In genomic region chr1:127625577-127626362, GRCm38 (mm10) we compare ENCODE assay signal across 9 mouse cellular contexts. TPM values are rescaled to one million over a fixed set of nuclear protein-coding genes. Genes with fewer than 3 reads are reported as not detected.
DNase-seq lines count a peak whose midpoint lies in the region; ATAC-seq lines count a peak whose summit lies in the region.
"Had no signal": no experiment of that assay in that cellular context is flagged by ENCODE, and none has a peak within 500 bp of the region (broad histone marks: within the 10 kb centered on the region; RNA-seq: fewer than 3 reads in every experiment).

No protein-coding gene starts in this region.

- no peaks in the 10 kb centered on the region for H3K4me1 ChIP-seq in liver, embryonic 11.5 days (replicated peaks; ENCODE audit: control insufficient read depth, insufficient read depth, low read length)

- peak; percentile 12 for DNase-seq in kidney, adult 9 months
- DNase-seq in kidney, adult 11 months = no peak
- DNase-seq in embryo, embryonic 11 days = peak; percentile 69
- peak; percentile 33 for DNase-seq in liver, embryonic 11.5 days (ENCODE audit: low spot score)
- DNase-seq in spleen, postnatal 4 days (ENCODE audit: low spot score in 2 of 2) = peak; percentile 25 to 65
- DNase-seq in ovary, postnatal 10 days (ENCODE audit: low spot score) = no peak
- no peak for DNase-seq in urinary bladder, postnatal 4 days (ENCODE audit: low spot score in 2 of 2)

- no peak overlapping the region for H3K4me3 ChIP-seq in liver, embryonic 11.5 days (ENCODE audit: low read depth, low read length)

- no peaks in the 10 kb centered on the region for H3K9me3 ChIP-seq in liver, embryonic 11.5 days (ENCODE audit: control insufficient read depth, low read length)

- peak; percentile 62 for ATAC-seq in liver, embryonic 11.5 days (replicated peaks; ENCODE audit: low FRiP score)
- no peak for ATAC-seq in erythroblast, adult 5-6 weeks (replicated peaks; ENCODE audit: low FRiP score, poor library complexity, severe bottlenecking)

- H3K4me2 ChIP-seq in liver, embryonic 11.5 days = no peak overlapping the region

- 43% methylated on average over 5 of the region's 5 CpGs for WGBS in liver, embryonic 11.5 days

- H3K36me3 ChIP-seq in liver, embryonic 11.5 days (ENCODE audit: control insufficient read depth, insufficient read depth, low read length) = no peaks in the 10 kb centered on the region

- H3K27me3 ChIP-seq in liver, embryonic 11.5 days (replicated peaks; ENCODE audit: control insufficient read depth, insufficient read depth, low read length) = no peaks in the 10 kb centered on the region

- no peak overlapping the region for H3K27ac ChIP-seq in liver, embryonic 11.5 days (ENCODE audit: low read depth, low read length)
- H3K27ac ChIP-seq: liver, embryonic 14.5 days had no signal

- no peak overlapping the region for H3K9ac ChIP-seq in liver, embryonic 11.5 days (ENCODE audit: low read depth, low read length)
- H3K9ac ChIP-seq: liver, embryonic 14.5 days had no signal

RNA-seq across cellular contexts. Expression of gene Tmem163, which starts 53.6 kb away (rescaled TPM):
- 1.1 and 1.7 TPM in 2 replicates for polyA plus RNA-seq in liver, embryonic 11.5 days (2014; fragmentation: Nextera tagmentation; extraction: Ambion mirVana)
- total RNA-seq in erythroblast, adult 5-6 weeks (2015; ENCODE audit: low replicate concordance) = not detected in 2 replicates
- total RNA-seq in erythroblast, adult 5-6 weeks (2017; ENCODE audit: low replicate concordance) = not detected in 2 replicates

Comparison
In these comparisons a context has a peak if more than half of its experiments do, and no peak if none do; other contexts are left out.
1. DNase-seq: peak in kidney, adult 9 months (single experiment), embryo, embryonic 11 days (single experiment), liver, embryonic 11.5 days (single experiment) and spleen, postnatal 4 days (2 of 2); none in kidney, adult 11 months (single experiment), ovary, postnatal 10 days (single experiment) and urinary bladder, postnatal 4 days (0 of 2).